Comparison of ENCODE assay signal across 13 mouse cellular contexts in the genomic region with DNA sequence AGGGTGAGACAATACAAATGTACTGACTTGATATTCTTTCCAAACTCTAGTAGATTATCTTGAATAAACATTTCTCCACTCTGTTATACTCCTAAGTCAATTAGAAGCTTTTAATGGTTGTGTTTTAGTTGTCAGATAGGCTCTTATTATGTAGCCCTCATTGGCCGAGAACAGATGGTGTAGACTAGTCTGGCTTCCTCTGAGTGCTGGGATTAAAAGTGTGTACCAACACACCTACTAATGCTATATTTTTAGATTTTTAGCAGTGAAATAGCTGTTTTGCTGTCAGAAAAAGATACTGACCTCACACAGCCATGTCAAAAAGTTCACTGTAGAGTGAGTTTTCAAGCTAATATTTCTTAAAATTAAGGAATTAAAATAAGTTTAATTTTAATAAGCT.
"Had no signal": no experiment of that assay in that cellular context is flagged by ENCODE, and none has a peak within 500 bp of the region (broad histone marks: within the 10 kb centered on the region; RNA-seq: fewer than 3 reads in every experiment).

No protein-coding gene starts in this region.

- DNase-seq: kidney, adult 9 months; kidney, postnatal 14 days; kidney, postnatal 4 days; liver; lung, adult 18-20 months; lung, postnatal 10 days; lung, postnatal 36 days; retina, postnatal 1 day; right cerebral cortex, postnatal 4 days; thymus, adult 2 months; thymus, postnatal 25 days had no signal

- ATAC-seq: liver, embryonic 12.5 days; midbrain, embryonic 13.5 days had no signal
